Mouse (Mus musculus) heart, adult 18-20 months (tissue): ENCODE results near the gene Arf3. TPM values are rescaled to one million over a fixed set of nuclear protein-coding genes. Genes with fewer than 3 reads are reported as not detected.
"Not testable (repeated sequence)": the region's sequence is repeated elsewhere in the genome, so short reads cannot be mapped to it uniquely, and the experiment has no call there.

Source experiments
- DNase-seq, 2 experiments: peaks; one replicate each; pipeline ENCODE4 v3.0.0; 2021 to 2022; ENCODE audit warnings: mixed read lengths in 1 of 2
- long read RNA-seq, 2 experiments: library from polyadenylated mRNA; stranded (forward); transcript quantifications; one replicate each; pipeline ENCODE4 v2.0.0; 2021
- total RNA-seq, 2 experiments: library from RNA; stranded (reverse); gene quantifications; 2 replicates each; pipeline ENCODE4 v1.2.3; 2021

The Arf3 gene
- total RNA-seq = 10 to 100 TPM; 17.8 to 21.5 TPM
- long read RNA-seq, experiment 1, full-length matches to known transcripts = 11 of 14 reads
- long read RNA-seq, experiment 1, partial matches to known transcripts = 3 of 14 reads
- long read RNA-seq, experiment 1, other reads (novel, unspliced or antisense) = 0 of 14 reads
- long read RNA-seq, experiment 2, partial matches to known transcripts = 2 of 5 reads
- long read RNA-seq, experiment 2, other reads (novel, unspliced or antisense) = 3 of 5 reads

GRCm38 (mm10) chr15:98762670-98763529, at the start of gene Arf3:
Arf3 (minus strand) TSS chr15:98763214.
- peak; percentile 96 to 97 for DNase-seq

- not testable (repeated sequence) for DNase-seq
These were observed 47.2 kb upstream of the Arf3 start for GRCm38 (mm10) chr15:98810212-98810611.

GRCm38 (mm10) chr15:98809390-98809789, 46.4 kb upstream of the Arf3 start, which contains the start of gene Ddn:
Ddn (minus strand) TSS chr15:98809490.
- no peak for DNase-seq

- no peak for DNase-seq
These were observed 45.7 kb upstream of the Arf3 start for GRCm38 (mm10) chr15:98808651-98809134.

- peak; percentile 42 to 60 for DNase-seq
These were observed 45.1 kb upstream of the Arf3 start for GRCm38 (mm10) chr15:98807895-98808650.

GRCm38 (mm10) chr15:98806809-98807770, 44.1 kb upstream of the Arf3 start:
- no peak for DNase-seq

- no peak for DNase-seq
These were observed 43.2 kb upstream of the Arf3 start for GRCm38 (mm10) chr15:98806071-98806808.

- DNase-seq = peak; percentile 71 to 85
These were observed 42.5 kb upstream of the Arf3 start for GRCm38 (mm10) chr15:98805324-98806040.

- peak; percentile 72 to 90 for DNase-seq
These were observed 41.0 kb upstream of the Arf3 start for GRCm38 (mm10) chr15:98804054-98804453.

GRCm38 (mm10) chr15:98802926-98803325, 39.9 kb upstream of the Arf3 start:
- no peak for DNase-seq

GRCm38 (mm10) chr15:98799396-98799795, 36.4 kb upstream of the Arf3 start:
- peak; percentile 57 to 91 for DNase-seq

GRCm38 (mm10) chr15:98798903-98799302, 35.9 kb upstream of the Arf3 start:
- DNase-seq = no peak

GRCm38 (mm10) chr15:98797835-98798492, 35.0 kb upstream of the Arf3 start:
- DNase-seq = no peak

GRCm38 (mm10) chr15:98796803-98797595, 34.0 kb upstream of the Arf3 start:
- no peak for DNase-seq

- no peak for DNase-seq
These were observed 30.2 kb upstream of the Arf3 start for GRCm38 (mm10) chr15:98793141-98793698.

GRCm38 (mm10) chr15:98792233-98793020, 29.4 kb upstream of the Arf3 start:
- no peak for DNase-seq

- no peak for DNase-seq
These were observed 28.8 kb upstream of the Arf3 start for GRCm38 (mm10) chr15:98791771-98792170.
